Mouse (Mus musculus): ENCODE measurements around the gene Plrg1. TPM values are rescaled to one million over a fixed set of nuclear protein-coding genes. Genes with fewer than 3 reads are reported as not detected.

Gene Plrg1
- total and polyA plus RNA-seq, 3 experiments, result 24.4 to 27.5 (median 25.6) TPM

GRCm38 (mm10) chr3:83102286-83102685 is 47.0 kb downstream of the Plrg1 start:
- Histone ChIP-seq H3K27me3 (ENCODE audit: control insufficient read depth, insufficient read depth, low read length) (no peaks in the 10 kb centered on the region), H3K36me3 (ENCODE audit: control insufficient read depth, insufficient read depth, low read length) (no peaks in the 10 kb centered on the region), H3K79me2 (replicated peaks; ENCODE audit: control insufficient read depth, insufficient read depth, low read length) (no peaks in the 10 kb centered on the region), H3K4me3 (no peak overlapping the region), H3K27ac (no peak overlapping the region), H3K9ac (ENCODE audit: low read depth, low read length) (no peak overlapping the region), H3K4me1 (ENCODE audit: control insufficient read depth, insufficient read depth, low read length) (no peaks in the 10 kb centered on the region)
- WGBS, result 70% methylated on average over 6 of the region's 6 CpGs
- no peak for TF ChIP-seq CTCF (IDR thresholded peaks at IDR 0.05)
- no peak for TF ChIP-seq EP300 (IDR thresholded peaks at IDR 0.05; ENCODE audit: insufficient read depth, low read depth, low read length)
- no peak for TF ChIP-seq POLR2A (IDR thresholded peaks at IDR 0.05; ENCODE audit: insufficient read depth, low read depth, low read length)
- no peak for DNase-seq
- intact Hi-C loops (cut with DNase I), result no loop called here

- Histone ChIP-seq H3K4me1 (ENCODE audit: control insufficient read depth, insufficient read depth, low read length) (no peaks in the 10 kb centered on the region), H3K27ac (no peak overlapping the region), H3K4me3 (no peak overlapping the region), H3K36me3 (ENCODE audit: control insufficient read depth, insufficient read depth, low read length) (no peaks in the 10 kb centered on the region), H3K9ac (ENCODE audit: low read depth, low read length) (no peak overlapping the region), H3K27me3 (ENCODE audit: control insufficient read depth, insufficient read depth, low read length) (no peaks in the 10 kb centered on the region), H3K79me2 (replicated peaks; ENCODE audit: control insufficient read depth, insufficient read depth, low read length) (no peaks in the 10 kb centered on the region)
- DNase-seq, result no peak
- intact Hi-C loops (cut with DNase I), result loop anchor here (2.0 kb wide), 1 partner anchor 163 kb away; no protein-coding TSS in a partner anchor
- 25% methylated on average over 4 of the region's 4 CpGs for WGBS
- TF ChIP-seq CTCF (IDR thresholded peaks at IDR 0.05) (peak; percentile 83), EP300 (IDR thresholded peaks at IDR 0.05; ENCODE audit: insufficient read depth, low read depth, low read length) (no peak), POLR2A (IDR thresholded peaks at IDR 0.05; ENCODE audit: insufficient read depth, low read depth, low read length) (no peak)
Measured at GRCm38 (mm10) chr3:83110163-83110562, 54.8 kb downstream of the Plrg1 start.

GRCm38 (mm10) chr3:83111485-83112261 is 56.4 kb downstream of the Plrg1 start:
- Histone ChIP-seq H3K36me3 (ENCODE audit: control insufficient read depth, insufficient read depth, low read length) (no peaks in the 10 kb centered on the region), H3K4me3 (no peak overlapping the region), H3K27ac (no peak overlapping the region), H3K9ac (ENCODE audit: low read depth, low read length) (no peak overlapping the region), H3K27me3 (ENCODE audit: control insufficient read depth, insufficient read depth, low read length) (no peaks in the 10 kb centered on the region), H3K79me2 (replicated peaks; ENCODE audit: control insufficient read depth, insufficient read depth, low read length) (no peaks in the 10 kb centered on the region), H3K4me1 (ENCODE audit: control insufficient read depth, insufficient read depth, low read length) (no peaks in the 10 kb centered on the region)
- no peak for TF ChIP-seq CTCF (IDR thresholded peaks at IDR 0.05)
- no peak for TF ChIP-seq EP300 (IDR thresholded peaks at IDR 0.05; ENCODE audit: insufficient read depth, low read depth, low read length)
- TF ChIP-seq POLR2A (IDR thresholded peaks at IDR 0.05; ENCODE audit: insufficient read depth, low read depth, low read length), result no peak
- no peak for DNase-seq
- WGBS, result 74% methylated on average over 7 of the region's 7 CpGs
- intact Hi-C loops (cut with DNase I), result loop anchor here (2.0 kb wide), 1 partner anchor 161 kb away; no protein-coding TSS in a partner anchor

- Histone ChIP-seq H3K4me1 (ENCODE audit: control insufficient read depth, insufficient read depth, low read length) (no peaks in the 10 kb centered on the region), H3K27me3 (ENCODE audit: control insufficient read depth, insufficient read depth, low read length) (no peaks in the 10 kb centered on the region), H3K4me3 (no peak overlapping the region), H3K9ac (ENCODE audit: low read depth, low read length) (no peak overlapping the region), H3K27ac (no peak overlapping the region), H3K79me2 (replicated peaks; ENCODE audit: control insufficient read depth, insufficient read depth, low read length) (no peaks in the 10 kb centered on the region), H3K36me3 (ENCODE audit: control insufficient read depth, insufficient read depth, low read length) (no peaks in the 10 kb centered on the region)
- no peak for DNase-seq
- no peak for TF ChIP-seq EP300 (IDR thresholded peaks at IDR 0.05; ENCODE audit: insufficient read depth, low read depth, low read length)
- TF ChIP-seq CTCF (IDR thresholded peaks at IDR 0.05), result no peak
- TF ChIP-seq POLR2A (IDR thresholded peaks at IDR 0.05; ENCODE audit: insufficient read depth, low read depth, low read length), result no peak
- WGBS, result 35% methylated on average over 3 of the region's 3 CpGs
- intact Hi-C loops (cut with DNase I), result no loop called here
Measured at GRCm38 (mm10) chr3:83112869-83113268, 57.5 kb downstream of the Plrg1 start.

GRCm38 (mm10) chr3:83114946-83115345 is 59.6 kb downstream of the Plrg1 start:
- intact Hi-C loops (cut with DNase I), result no loop called here
- DNase-seq, result no peak
- WGBS, result 41% methylated on average over 1 of the region's 1 CpGs
- H3K4me1 ChIP-seq (ENCODE audit: control insufficient read depth, insufficient read depth, low read length), result no peaks in the 10 kb centered on the region
- no peak overlapping the region for H3K4me3 ChIP-seq
- H3K27me3 ChIP-seq (ENCODE audit: control insufficient read depth, insufficient read depth, low read length), result no peaks in the 10 kb centered on the region
- H3K79me2 ChIP-seq (replicated peaks; ENCODE audit: control insufficient read depth, insufficient read depth, low read length), result no peaks in the 10 kb centered on the region
- H3K9ac ChIP-seq (ENCODE audit: low read depth, low read length), result no peak overlapping the region
- H3K27ac ChIP-seq, result no peak overlapping the region
- H3K36me3 ChIP-seq (ENCODE audit: control insufficient read depth, insufficient read depth, low read length), result no peaks in the 10 kb centered on the region
- no peak for TF ChIP-seq POLR2A (IDR thresholded peaks at IDR 0.05; ENCODE audit: insufficient read depth, low read depth, low read length)
- TF ChIP-seq CTCF (IDR thresholded peaks at IDR 0.05), result no peak
- TF ChIP-seq EP300 (IDR thresholded peaks at IDR 0.05; ENCODE audit: insufficient read depth, low read depth, low read length), result no peak

- Histone ChIP-seq H3K4me1 (ENCODE audit: control insufficient read depth, insufficient read depth, low read length) (no peaks in the 10 kb centered on the region), H3K27ac (no peak overlapping the region), H3K36me3 (ENCODE audit: control insufficient read depth, insufficient read depth, low read length) (no peaks in the 10 kb centered on the region), H3K4me3 (no peak overlapping the region), H3K9ac (ENCODE audit: low read depth, low read length) (no peak overlapping the region), H3K27me3 (ENCODE audit: control insufficient read depth, insufficient read depth, low read length) (no peaks in the 10 kb centered on the region), H3K79me2 (replicated peaks; ENCODE audit: control insufficient read depth, insufficient read depth, low read length) (no peaks in the 10 kb centered on the region)
- no peak for DNase-seq
- intact Hi-C loops (cut with DNase I), result no loop called here
- 68% methylated on average over 10 of the region's 10 CpGs for WGBS
- TF ChIP-seq EP300 (IDR thresholded peaks at IDR 0.05; ENCODE audit: insufficient read depth, low read depth, low read length), result no peak
- no peak for TF ChIP-seq POLR2A (IDR thresholded peaks at IDR 0.05; ENCODE audit: insufficient read depth, low read depth, low read length)
- no peak for TF ChIP-seq CTCF (IDR thresholded peaks at IDR 0.05)
Measured at GRCm38 (mm10) chr3:83117592-83117991, 62.3 kb downstream of the Plrg1 start.

Other genes starting within 250 kb of the Plrg1 start
- gene Rbm46, start 179.0 kb upstream of the Plrg1 start, total RNA-seq (2021), result under 1 TPM; 0.14 to 0.16 TPM
- gene Rbm46, start 179.0 kb upstream of the Plrg1 start, polyA plus RNA-seq (2012; rRNA removed), result 0.10 TPM in 1 of 2 replicates, not detected in the other
- gene Lrat, start 151.5 kb upstream of the Plrg1 start, total RNA-seq (2021), result under 1 TPM; 0.09 to 0.23 TPM
- 0.49 and 1.2 TPM in 2 replicates for gene Lrat, start 151.5 kb upstream of the Plrg1 start, polyA plus RNA-seq (2012; rRNA removed)
- not detected for gene Fgg, start 47.8 kb upstream of the Plrg1 start, total RNA-seq (2021)
- gene Fgg, start 47.8 kb upstream of the Plrg1 start, polyA plus RNA-seq (2012; rRNA removed), result 0.10 and 1.5 TPM in 2 replicates
- gene Fga, start 29.4 kb upstream of the Plrg1 start, total RNA-seq (2021), result not detected
- 0.73 TPM in 1 of 2 replicates, not detected in the other for gene Fga, start 29.4 kb upstream of the Plrg1 start, polyA plus RNA-seq (2012; rRNA removed)
- gene Fgb, start 5.7 kb upstream of the Plrg1 start, total RNA-seq (2021), result not detected
- 0.56 TPM in 1 of 2 replicates, not detected in the other for gene Fgb, start 5.7 kb upstream of the Plrg1 start, polyA plus RNA-seq (2012; rRNA removed)
- under 1 TPM; 0.52 to 0.80 TPM for gene Dchs2, start 72.4 kb downstream of the Plrg1 start, total RNA-seq (2021)
- 0.14 and 0.23 TPM in 2 replicates for gene Dchs2, start 72.4 kb downstream of the Plrg1 start, polyA plus RNA-seq (2012; rRNA removed)

All from heart, adult 2 months (tissue).